Mouse (Mus musculus) neural tube, embryonic 12.5 days (tissue): ENCODE results near the gene Btbd19. TPM values are rescaled to one million over a fixed set of nuclear protein-coding genes. Genes with fewer than 3 reads are reported as not detected.

Experiments
- ATAC-seq: fragments of 200-750 bp; cut with Nextera tagmentation; 2 replicates; pipeline ENCODE4 v1.8.0; 2017; ENCODE audit warnings: low read depth, mild to moderate bottlenecking, moderate TSS enrichment, moderate library complexity; ENCODE audit not compliant: low FRiP score
- H3K27ac ChIP-seq: fragments of 300-500 bp; sonication (generic); 2 replicates; pipeline ENCODE4 v1.5.1; 2016
- H3K27me3 ChIP-seq: fragments of 300-500 bp; sonication (generic); replicated peaks from 2 replicates; pipeline ENCODE4 v1.6.1; 2016; ENCODE audit warnings: mild to moderate bottlenecking
- H3K36me3 ChIP-seq: fragments of 300-500 bp; sonication (generic); 2 replicates; pipeline ENCODE4 v1.6.1; 2016; ENCODE audit warnings: mild to moderate bottlenecking
- H3K4me1 ChIP-seq: fragments of 300-500 bp; sonication (generic); 2 replicates; pipeline ENCODE4 v1.6.1; 2016
- H3K4me2 ChIP-seq: fragments of 300-500 bp; sonication (generic); replicated peaks from 2 replicates; pipeline ENCODE4 v1.6.1; 2016; ENCODE audit warnings: mild to moderate bottlenecking
- H3K4me3 ChIP-seq: fragments of 300-500 bp; sonication (generic); 2 replicates; pipeline ENCODE4 v1.5.1; 2016
- H3K9ac ChIP-seq: fragments of 300-500 bp; sonication (generic); 2 replicates; pipeline ENCODE4 v1.6.1; 2016; ENCODE audit warnings: mild to moderate bottlenecking
- H3K9me3 ChIP-seq: fragments of 300-500 bp; sonication (generic); 2 replicates; pipeline ENCODE4 v1.6.1; 2016; ENCODE audit warnings: mild to moderate bottlenecking
- WGBS: fragments of 180-500 bp; shearing (Covaris S2); methylation state at CpG from one replicate; pipeline ENCODE4 v1.1.7; 2016; 5-methylcytosine and 5-hydroxymethylcytosine counted together
- polyA plus RNA-seq: library from polyadenylated mRNA; unstranded; fragments of >200 nt; fragmentation: Nextera tagmentation; extraction: Ambion mirVana; gene quantifications from 2 replicates; pipeline ENCODE4 v1.2.1, GENCODE M21; 2016

Btbd19 gene
- polyA plus RNA-seq, 1 experiment from 2014 or later: 4.6 TPM

- Histone ChIP-seq H3K9ac (no peak overlapping the region), H3K9me3 (no peaks in the 10 kb centered on the region), H3K27ac (no peak overlapping the region), H3K4me1 (peaks cover 4% of the 10 kb centered on the region; the same call in 1 of the 2 replicates), H3K27me3 (no peaks in the 10 kb centered on the region), H3K36me3 (peaks cover 49% of the 10 kb centered on the region), H3K4me2 (no peak overlapping the region), H3K4me3 (no peak overlapping the region)
- WGBS: 78% methylated on average over 24 of the region's 24 CpGs
- no peak for ATAC-seq
Measured at GRCm38 (mm10) chr4:117148815-117149214, 23.3 kb upstream of the Btbd19 start.

GRCm38 (mm10) chr4:117148047-117148713 is 22.7 kb upstream of the Btbd19 start:
- Histone ChIP-seq H3K9ac (no peak overlapping the region), H3K4me3 (no peak overlapping the region), H3K9me3 (no peaks in the 10 kb centered on the region), H3K4me1 (no peaks in the 10 kb centered on the region), H3K4me2 (no peak overlapping the region), H3K27me3 (no peaks in the 10 kb centered on the region), H3K27ac (no peak overlapping the region), H3K36me3 (peaks cover 43% of the 10 kb centered on the region)
- ATAC-seq: no peak
- WGBS: 84% methylated on average over 18 of the region's 18 CpGs

- Histone ChIP-seq H3K9me3 (no peaks in the 10 kb centered on the region), H3K4me2 (no peak overlapping the region), H3K36me3 (peaks cover 25% of the 10 kb centered on the region), H3K4me3 (no peak overlapping the region), H3K27me3 (no peaks in the 10 kb centered on the region), H3K4me1 (no peaks in the 10 kb centered on the region), H3K27ac (no peak overlapping the region), H3K9ac (no peak overlapping the region)
- no peak for ATAC-seq
- 33% methylated on average over 15 of the region's 15 CpGs for WGBS
Measured at GRCm38 (mm10) chr4:117146176-117146575, 20.7 kb upstream of the Btbd19 start.

GRCm38 (mm10) chr4:117145248-117145647 is 19.7 kb upstream of the Btbd19 start:
- Histone ChIP-seq H3K27ac (no peak overlapping the region), H3K36me3 (peaks cover 16% of the 10 kb centered on the region), H3K9me3 (no peaks in the 10 kb centered on the region), H3K4me1 (no peaks in the 10 kb centered on the region), H3K9ac (no peak overlapping the region), H3K4me2 (no peak overlapping the region), H3K27me3 (no peaks in the 10 kb centered on the region), H3K4me3 (no peak overlapping the region)
- ATAC-seq: no peak
- 94% methylated on average over 13 of the region's 13 CpGs for WGBS

GRCm38 (mm10) chr4:117143023-117143422 is 17.5 kb upstream of the Btbd19 start:
- no peak overlapping the region for H3K4me3 ChIP-seq
- 62% methylated on average over 7 of the region's 7 CpGs for WGBS
- no peaks in the 10 kb centered on the region for H3K9me3 ChIP-seq
- H3K27ac ChIP-seq: no peak overlapping the region
- no peaks in the 10 kb centered on the region for H3K27me3 ChIP-seq
- no peak overlapping the region for H3K4me2 ChIP-seq
- H3K4me1 ChIP-seq: no peaks in the 10 kb centered on the region
- ATAC-seq: no peak
- no peak overlapping the region for H3K9ac ChIP-seq
- no peaks in the 10 kb centered on the region for H3K36me3 ChIP-seq

GRCm38 (mm10) chr4:117140613-117141012 is 15.1 kb upstream of the Btbd19 start:
- no peak overlapping the region for H3K4me2 ChIP-seq
- no peaks in the 10 kb centered on the region for H3K9me3 ChIP-seq
- H3K9ac ChIP-seq: no peak overlapping the region
- 43% methylated on average over 4 of the region's 4 CpGs for WGBS
- no peak for ATAC-seq
- no peaks in the 10 kb centered on the region for H3K36me3 ChIP-seq
- no peak overlapping the region for H3K27ac ChIP-seq
- H3K27me3 ChIP-seq: no peaks in the 10 kb centered on the region
- no peaks in the 10 kb centered on the region for H3K4me1 ChIP-seq
- no peak overlapping the region for H3K4me3 ChIP-seq

GRCm38 (mm10) chr4:117139217-117139612 is 13.7 kb upstream of the Btbd19 start:
- no peak for ATAC-seq
- Histone ChIP-seq H3K9ac (no peak overlapping the region), H3K4me3 (no peak overlapping the region), H3K27me3 (no peaks in the 10 kb centered on the region), H3K36me3 (no peaks in the 10 kb centered on the region), H3K4me1 (0 out of 2 replicates have a peak, but pooled peaks cover 1% of the 10 kb centered on the region), H3K9me3 (no peaks in the 10 kb centered on the region), H3K4me2 (no peak overlapping the region), H3K27ac (no peak overlapping the region)
- WGBS: 5% methylated on average over 2 of the region's 2 CpGs

GRCm38 (mm10) chr4:117138295-117139216 is 13.0 kb upstream of the Btbd19 start:
- no peak overlapping the region for H3K27ac ChIP-seq
- H3K9me3 ChIP-seq: no peaks in the 10 kb centered on the region
- no peaks in the 10 kb centered on the region for H3K27me3 ChIP-seq
- no peak overlapping the region for H3K4me3 ChIP-seq
- no peak overlapping the region for H3K4me2 ChIP-seq
- no peak overlapping the region for H3K9ac ChIP-seq
- no peak for ATAC-seq
- 0 out of 2 replicates have a peak, but pooled peaks cover 2% of the 10 kb centered on the region for H3K4me1 ChIP-seq
- WGBS: 72% methylated on average over 17 of the region's 17 CpGs
- H3K36me3 ChIP-seq: no peaks in the 10 kb centered on the region

- H3K4me3 ChIP-seq: no peak overlapping the region
- no peaks in the 10 kb centered on the region for H3K36me3 ChIP-seq
- H3K27ac ChIP-seq: no peak overlapping the region
- H3K9me3 ChIP-seq: no peaks in the 10 kb centered on the region
- no peak for ATAC-seq
- H3K9ac ChIP-seq: no peak overlapping the region
- H3K4me2 ChIP-seq: no peak overlapping the region
- 0 out of 2 replicates have a peak, but pooled peaks cover 8% of the 10 kb centered on the region for H3K27me3 ChIP-seq
- 24% methylated on average over 8 of the region's 8 CpGs for WGBS
- peaks cover 18% of the 10 kb centered on the region for H3K4me1 ChIP-seq
Measured at GRCm38 (mm10) chr4:117136034-117136433, 10.5 kb upstream of the Btbd19 start.

GRCm38 (mm10) chr4:117134601-117134995 is 9.1 kb upstream of the Btbd19 start:
- no peak for ATAC-seq
- no peak overlapping the region for H3K27ac ChIP-seq
- no peaks in the 10 kb centered on the region for H3K9me3 ChIP-seq
- H3K4me3 ChIP-seq: no peak overlapping the region
- H3K4me1 ChIP-seq: peaks cover 28% of the 10 kb centered on the region
- WGBS: 41% methylated on average over 2 of the region's 2 CpGs
- no peak overlapping the region for H3K9ac ChIP-seq
- peaks cover 11% of the 10 kb centered on the region; the same call in 1 of the 2 replicates for H3K36me3 ChIP-seq
- H3K27me3 ChIP-seq: peaks cover 8% of the 10 kb centered on the region; the same call in 1 of the 2 replicates
- H3K4me2 ChIP-seq: peak overlapping the region; percentile 80

GRCm38 (mm10) chr4:117133817-117134600 is 8.5 kb upstream of the Btbd19 start, which contains the start of gene Plk3:
Gene Plk3, minus strand, starts transcription at chr4:117133963.
- Histone ChIP-seq H3K4me1 (peaks cover 28% of the 10 kb centered on the region), H3K36me3 (peaks cover 13% of the 10 kb centered on the region; the same call in 1 of the 2 replicates), H3K9ac (peak within 1 kb of the TSS; percentile 89), H3K9me3 (no peaks in the 10 kb centered on the region), H3K4me3 (peak within 1 kb of the TSS; percentile 89), H3K4me2 (peak within 1 kb of the TSS; percentile 80), H3K27me3 (peaks cover 8% of the 10 kb centered on the region; the same call in 1 of the 2 replicates), H3K27ac (peak within 1 kb of the TSS; percentile 57)
- 2% methylated on average over 48 of the region's 48 CpGs for WGBS
- peak; percentile 80 for ATAC-seq
